Mouse (Mus musculus): ENCODE data around the gene Sorcs2.

DNA sequence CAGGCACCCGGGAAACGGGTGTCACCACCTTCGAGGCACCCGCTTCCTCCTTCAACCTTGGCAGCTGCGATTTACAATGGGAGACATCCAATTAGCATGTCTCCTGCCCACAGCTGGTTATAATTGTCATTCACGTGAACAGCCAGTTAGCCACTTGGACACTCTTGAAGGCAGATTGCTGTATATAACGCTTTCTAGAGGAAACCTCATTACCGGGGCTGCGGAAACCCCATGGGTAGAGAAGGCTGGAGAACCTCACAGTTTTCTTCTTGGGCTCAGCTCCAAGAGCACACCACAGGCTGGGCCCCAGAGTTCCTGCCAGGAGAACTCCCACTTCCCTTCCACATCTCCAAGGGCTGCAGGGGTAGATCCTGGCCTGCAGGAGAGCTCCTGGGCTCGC is 112.5 kb downstream of the Sorcs2 start:
- TF ChIP-seq CTCF (conservative IDR thresholded peaks at IDR 0.05; ENCODE audit: low read length) (no peak), NANOG (IDR thresholded peaks at IDR 0.05; ENCODE audit: borderline replicate concordance, low read length) (no peak)
